Mouse (Mus musculus): ENCODE data around the gene Tdp1.
"Not testable (repeated sequence)": the region's sequence is repeated elsewhere in the genome, so short reads cannot be mapped to it uniquely, and the experiment has no call there.

Tdp1 gene

GRCm38 (mm10) chr12:99958068-99959060 lies 74.0 kb downstream of the Tdp1 start:
- DNase-seq, result peak; percentile 25

GRCm38 (mm10) chr12:99959291-99959690 lies 75.0 kb downstream of the Tdp1 start:
- DNase-seq, result no peak

- no peak for DNase-seq
Observed at GRCm38 (mm10) chr12:99959930-99960329, 75.6 kb downstream of the Tdp1 start.

GRCm38 (mm10) chr12:99960675-99961074 lies 76.4 kb downstream of the Tdp1 start:
- DNase-seq, result no peak

- peak; percentile 79 for DNase-seq
Observed at GRCm38 (mm10) chr12:99964301-99965202, 80.2 kb downstream of the Tdp1 start, which contains the start of gene Kcnk13. Kcnk13 (plus strand) TSS chr12:99964499.

GRCm38 (mm10) chr12:99965203-99966115 lies 81.1 kb downstream of the Tdp1 start:
- peak; percentile 23 for DNase-seq

GRCm38 (mm10) chr12:99966116-99966770 lies 81.9 kb downstream of the Tdp1 start:
- DNase-seq, result no peak

- peak; percentile 22 for DNase-seq
Observed at GRCm38 (mm10) chr12:99966881-99967363, 82.6 kb downstream of the Tdp1 start.

GRCm38 (mm10) chr12:99969906-99970305 lies 85.6 kb downstream of the Tdp1 start:
- no peak for DNase-seq

- not testable (repeated sequence) for DNase-seq
Observed at GRCm38 (mm10) chr12:99971205-99971894, 87.0 kb downstream of the Tdp1 start.

- DNase-seq, result no peak
Observed at GRCm38 (mm10) chr12:99972825-99973224, 88.5 kb downstream of the Tdp1 start.

- DNase-seq, result no peak
Observed at GRCm38 (mm10) chr12:99973659-99974058, 89.3 kb downstream of the Tdp1 start.

GRCm38 (mm10) chr12:99979541-99979940 lies 95.2 kb downstream of the Tdp1 start:
- DNase-seq, result no peak

- no peak for DNase-seq
Observed at GRCm38 (mm10) chr12:99986797-99987196, 102.5 kb downstream of the Tdp1 start.

GRCm38 (mm10) chr12:99988144-99988543 lies 103.8 kb downstream of the Tdp1 start:
- no peak for DNase-seq

GRCm38 (mm10) chr12:99992362-99992862 lies 108.1 kb downstream of the Tdp1 start:
- DNase-seq, result no peak

- no peak for DNase-seq
Observed at GRCm38 (mm10) chr12:99993146-99993890, 109.0 kb downstream of the Tdp1 start.

- DNase-seq, result peak; percentile 8
Observed at GRCm38 (mm10) chr12:99995951-99996350, 111.6 kb downstream of the Tdp1 start.

GRCm38 (mm10) chr12:99999726-100000125 lies 115.4 kb downstream of the Tdp1 start:
- DNase-seq, result no peak

GRCm38 (mm10) chr12:100000381-100000780 lies 116.1 kb downstream of the Tdp1 start:
- no peak for DNase-seq
